Mouse (Mus musculus): ENCODE data around the gene Shh.

- TF ChIP-seq CTCF (conservative IDR thresholded peaks at IDR 0.05 in 1 of 2, IDR thresholded peaks at IDR 0.05 in 1 of 2; ENCODE audit: low read depth in 2 of 2, low read length in 2 of 2) = no peak
- TF ChIP-seq USF1 (IDR thresholded peaks at IDR 0.05; ENCODE audit: low read depth, low read length) = no peak
- TF ChIP-seq RCOR1 (conservative IDR thresholded peaks at IDR 0.05; ENCODE audit: low read depth, low read length) = no peak
- no peak for TF ChIP-seq POLR2A (IDR thresholded peaks at IDR 0.05; ENCODE audit: low read depth, low read length)
These were observed 33.9 kb upstream of the Shh start for GRCm38 (mm10) chr5:28500792-28501439.

All from CH12.LX (cell line).